Mouse (Mus musculus) intestine, embryonic 14.5 days (tissue): Measurements from ENCODE around the gene Cabcoco1. TPM values are rescaled to one million over a fixed set of nuclear protein-coding genes. Genes with fewer than 3 reads are reported as not detected.

Experiments
- ATAC-seq: fragments of 200-750 bp; cut with Nextera tagmentation; replicated peaks from 2 replicates; pipeline ENCODE4 v1.8.0; 2017; ENCODE audit warnings: low read depth, moderate number of reproducible peaks, moderate TSS enrichment, moderate library complexity; ENCODE audit not compliant: low FRiP score, low TSS enrichment
- DNase-seq: peaks from one replicate; pipeline ENCODE4 v3.0.0-alpha.2; 2018; ENCODE audit warnings: low spot score
- H3K27ac ChIP-seq: fragments of 300-500 bp; sonication (generic); 2 replicates; pipeline ENCODE4 v1.5.1; 2014; ENCODE audit warnings: low read depth, mild to moderate bottlenecking, control low read depth
- H3K27me3 ChIP-seq: fragments of 300-500 bp; sonication (generic); replicated peaks from 2 replicates; pipeline ENCODE4 v1.6.1; 2014; ENCODE audit warnings: low read length, control low read depth; ENCODE audit not compliant: control insufficient read depth, insufficient read depth
- H3K36me3 ChIP-seq: fragments of 300-500 bp; sonication (generic); 2 replicates; pipeline ENCODE4 v1.6.1; 2014; ENCODE audit warnings: low read length, control low read depth; ENCODE audit not compliant: control insufficient read depth, insufficient read depth
- H3K4me1 ChIP-seq: fragments of 300-500 bp; sonication (generic); replicated peaks from 2 replicates; pipeline ENCODE4 v1.6.1; 2014; ENCODE audit warnings: low read length, control low read depth, mixed read lengths; ENCODE audit not compliant: control insufficient read depth, insufficient read depth
- H3K4me2 ChIP-seq: fragments of 300-500 bp; sonication (generic); 2 replicates; pipeline ENCODE4 v1.6.1; 2014; ENCODE audit warnings: low read length
- H3K4me3 ChIP-seq: fragments of 300-500 bp; sonication (generic); 2 replicates; pipeline ENCODE4 v1.5.1; 2014; ENCODE audit warnings: low read depth, low read length, control low read depth, mixed read lengths
- H3K9ac ChIP-seq: fragments of 300-500 bp; sonication (generic); 2 replicates; pipeline ENCODE4 v1.6.1; 2014; ENCODE audit warnings: mild to moderate bottlenecking, low read length
- H3K9me3 ChIP-seq: fragments of 300-500 bp; sonication (generic); 2 replicates; pipeline ENCODE4 v1.6.1; 2016; ENCODE audit warnings: low read length, control low read depth; ENCODE audit not compliant: control insufficient read depth
- WGBS: fragments of 180-500 bp; shearing (Covaris S2); extraction: QIAGEN DNeasy Blood & Tissue Kit; methylation state at CpG from one replicate; pipeline ENCODE4 v1.1.7; 2014; 5-methylcytosine and 5-hydroxymethylcytosine counted together
- polyA plus RNA-seq: library from polyadenylated mRNA; unstranded; fragments of >200 nt; fragmentation: Nextera tagmentation; extraction: Ambion mirVana; gene quantifications from 2 replicates; pipeline ENCODE4 v1.2.1, GENCODE M21; 2014

The Cabcoco1 gene
- polyA plus RNA-seq, 1 experiment from 2014 or later, result 7.2 TPM

DNA sequence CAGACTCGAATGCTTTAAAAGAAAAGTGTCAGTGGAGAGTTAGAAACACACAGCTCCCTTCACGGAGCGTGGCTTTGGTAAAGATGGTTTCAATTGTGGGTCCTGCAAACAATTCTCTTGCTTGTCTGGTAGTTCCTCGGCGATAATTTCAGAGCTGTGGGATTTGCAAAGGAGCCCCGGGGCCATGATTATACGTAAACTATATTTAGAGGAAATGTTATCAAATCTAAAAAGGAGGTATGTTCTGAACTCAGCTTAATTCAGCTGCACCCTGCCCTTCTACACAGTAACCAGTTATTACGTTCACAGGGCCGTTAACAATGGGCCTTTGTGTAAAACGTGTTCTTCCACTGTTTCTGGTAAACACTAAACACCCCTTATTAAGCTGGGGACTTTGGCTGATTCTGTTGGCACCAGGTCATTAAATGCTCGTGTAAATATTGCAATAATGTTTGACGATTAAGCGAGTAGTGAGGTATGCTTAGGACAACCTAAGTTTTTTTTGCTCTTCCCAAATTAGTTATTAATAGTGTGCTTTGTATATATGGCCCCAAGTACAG is 106.6 kb downstream of the Cabcoco1 start:
- H3K27me3 ChIP-seq, result no peaks in the 10 kb centered on the region
- WGBS, result 65% methylated on average over 13 of the region's 13 CpGs

GRCm38 (mm10) chr10:68434045-68434639 is 107.6 kb downstream of the Cabcoco1 start:
- Histone ChIP-seq H3K9ac (no peak overlapping the region), H3K36me3 (no peaks in the 10 kb centered on the region), H3K27ac (no peak overlapping the region), H3K4me2 (no peak overlapping the region), H3K4me1 (no peaks in the 10 kb centered on the region), H3K4me3 (no peak overlapping the region), H3K9me3 (no peaks in the 10 kb centered on the region), H3K27me3 (no peaks in the 10 kb centered on the region)
- no peak for DNase-seq
- WGBS, result 88% methylated on average over 9 of the region's 9 CpGs
- no peak for ATAC-seq

More for the DNA sequence above, 106.6 kb downstream of the Cabcoco1 start:
- ATAC-seq (0 out of 2 replicates have a peak, but pooled peaks have one; percentile 47), DNase-seq (no peak)
- Histone ChIP-seq H3K9ac (no peak overlapping the region), H3K9me3 (no peaks in the 10 kb centered on the region), H3K27ac (no peak overlapping the region), H3K4me2 (no peak overlapping the region), H3K4me3 (no peak overlapping the region), H3K36me3 (no peaks in the 10 kb centered on the region), H3K4me1 (no peaks in the 10 kb centered on the region)

DNA sequence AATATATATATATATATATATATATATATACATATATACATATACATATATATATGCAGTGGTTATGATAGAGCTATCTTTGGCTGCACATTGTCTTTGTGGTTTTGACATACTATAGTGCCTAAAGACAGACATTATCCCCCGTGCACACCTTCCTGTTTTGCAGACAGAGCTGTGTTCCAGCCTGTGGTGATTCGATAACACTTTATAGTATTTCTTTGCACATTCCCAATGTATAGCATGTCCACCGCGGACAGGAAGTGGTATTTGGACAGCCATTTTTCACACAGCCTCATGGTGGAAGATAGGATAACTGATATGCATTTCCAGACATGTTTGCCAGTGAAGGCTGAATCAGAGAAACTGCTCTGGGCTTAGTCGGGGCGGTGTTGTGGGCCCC is 110.3 kb downstream of the Cabcoco1 start:
- Histone ChIP-seq H3K27ac (no peak overlapping the region), H3K4me1 (no peaks in the 10 kb centered on the region), H3K9ac (no peak overlapping the region), H3K27me3 (no peaks in the 10 kb centered on the region), H3K9me3 (no peaks in the 10 kb centered on the region), H3K36me3 (no peaks in the 10 kb centered on the region), H3K4me3 (no peak overlapping the region), H3K4me2 (no peak overlapping the region)
- WGBS, result 84% methylated on average over 6 of the region's 6 CpGs
- no peak for ATAC-seq
- no peak for DNase-seq

- Histone ChIP-seq H3K4me2 (no peak overlapping the region), H3K9me3 (no peaks in the 10 kb centered on the region), H3K4me1 (no peaks in the 10 kb centered on the region), H3K4me3 (no peak overlapping the region), H3K27ac (no peak overlapping the region), H3K9ac (no peak overlapping the region), H3K36me3 (no peaks in the 10 kb centered on the region), H3K27me3 (no peaks in the 10 kb centered on the region)
- no peak for ATAC-seq
- WGBS, result 89% methylated on average over 13 of the region's 13 CpGs
- DNase-seq, result no peak
Observed at GRCm38 (mm10) chr10:68430929-68431328, 110.8 kb downstream of the Cabcoco1 start.

- DNase-seq (no peak), ATAC-seq (no peak)
- Histone ChIP-seq H3K27me3 (no peaks in the 10 kb centered on the region), H3K27ac (no peak overlapping the region), H3K4me1 (no peaks in the 10 kb centered on the region), H3K4me3 (no peak overlapping the region), H3K4me2 (no peak overlapping the region), H3K9ac (no peak overlapping the region), H3K9me3 (no peaks in the 10 kb centered on the region), H3K36me3 (no peaks in the 10 kb centered on the region)
- 87% methylated on average over 7 of the region's 7 CpGs for WGBS
Observed at GRCm38 (mm10) chr10:68420393-68420920, 121.2 kb downstream of the Cabcoco1 start.

DNA sequence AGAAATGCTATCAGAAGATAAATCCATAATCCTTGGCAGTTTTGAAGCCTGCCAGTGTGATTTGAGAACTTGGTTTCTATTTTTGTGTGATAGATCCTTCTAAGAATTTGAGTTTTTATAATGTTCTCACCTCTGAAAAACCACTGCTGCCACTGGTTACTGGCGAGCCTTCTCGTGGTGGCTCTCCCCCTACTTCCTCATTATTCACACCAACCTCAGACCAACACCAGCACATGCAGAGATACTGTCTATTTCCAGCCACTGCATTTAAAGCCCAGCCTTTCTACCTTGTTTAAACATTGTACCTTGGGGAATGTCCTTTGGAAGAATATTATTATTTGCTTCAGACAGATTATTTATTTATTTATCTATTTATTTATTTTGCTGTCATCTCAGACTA is 121.8 kb downstream of the Cabcoco1 start:
- no peak overlapping the region for H3K9ac ChIP-seq
- peaks cover under 1% of the 10 kb centered on the region; the same call in 1 of the 2 replicates for H3K9me3 ChIP-seq
- no peak overlapping the region for H3K4me3 ChIP-seq
- ATAC-seq, result no peak
- 58% methylated on average over 2 of the region's 2 CpGs for WGBS
- H3K36me3 ChIP-seq, result no peaks in the 10 kb centered on the region
- no peaks in the 10 kb centered on the region for H3K27me3 ChIP-seq
- no peak overlapping the region for H3K4me2 ChIP-seq
- H3K27ac ChIP-seq, result no peak overlapping the region
- H3K4me1 ChIP-seq, result no peaks in the 10 kb centered on the region
- no peak for DNase-seq

DNA sequence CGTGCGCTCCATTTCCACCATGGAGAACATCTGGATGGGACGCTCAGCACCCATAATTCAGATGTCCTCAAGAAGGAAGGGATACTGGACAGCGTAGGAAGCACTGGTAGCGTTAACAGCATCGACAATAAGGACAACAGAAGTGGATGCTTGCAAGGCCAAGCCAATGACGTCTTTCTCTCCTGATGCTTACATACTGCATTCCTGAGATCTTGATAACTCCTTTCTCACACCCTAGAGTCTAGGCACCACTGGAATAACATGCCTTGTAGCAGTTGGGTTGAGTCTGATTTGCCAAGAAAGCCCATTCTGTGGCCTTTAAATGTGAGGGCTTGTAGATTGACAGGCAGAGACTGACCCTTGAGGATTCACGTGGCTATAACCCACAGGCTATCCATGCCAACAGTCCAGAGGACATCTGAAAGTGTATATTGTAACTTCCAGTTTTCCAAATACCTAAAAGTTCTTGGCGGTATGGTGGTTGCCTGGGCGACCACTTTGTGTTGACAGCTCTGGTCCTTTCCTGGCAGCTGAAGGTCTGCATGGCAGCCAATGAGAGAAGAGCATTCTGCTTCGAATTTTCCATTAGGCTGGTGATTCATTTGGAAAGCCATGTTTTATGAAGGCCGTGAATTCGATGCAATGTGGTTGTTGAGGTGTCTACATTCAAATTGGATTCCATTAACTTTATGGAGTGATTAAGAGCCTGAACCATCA is 124.5 kb downstream of the Cabcoco1 start:
- peaks cover 2% of the 10 kb centered on the region; the same call in 1 of the 2 replicates for H3K9me3 ChIP-seq
- no peak for ATAC-seq
- no peak overlapping the region for H3K4me3 ChIP-seq
- 86% methylated on average over 13 of the region's 13 CpGs for WGBS
- no peaks in the 10 kb centered on the region for H3K4me1 ChIP-seq
- H3K27ac ChIP-seq, result no peak overlapping the region
- no peaks in the 10 kb centered on the region for H3K27me3 ChIP-seq
- H3K4me2 ChIP-seq, result no peak overlapping the region
- H3K9ac ChIP-seq, result no peak overlapping the region
- H3K36me3 ChIP-seq, result no peaks in the 10 kb centered on the region
- no peak for DNase-seq

- 89% methylated on average over 4 of the region's 4 CpGs for WGBS
- H3K27ac ChIP-seq, result no peak overlapping the region
Observed at GRCm38 (mm10) chr10:68405936-68406335, 135.8 kb downstream of the Cabcoco1 start.

More at GRCm38 (mm10) chr10:68405936-68406335, 135.8 kb downstream of the Cabcoco1 start:
- Histone ChIP-seq H3K27me3 (no peaks in the 10 kb centered on the region), H3K9me3 (0 out of 2 replicates have a peak, but pooled peaks cover 6% of the 10 kb centered on the region), H3K9ac (no peak overlapping the region), H3K4me1 (no peaks in the 10 kb centered on the region), H3K4me3 (no peak overlapping the region), H3K4me2 (no peak overlapping the region), H3K36me3 (no peaks in the 10 kb centered on the region)
- DNase-seq, result no peak
- no peak for ATAC-seq
